Mouse (Mus musculus): Measurements from ENCODE around the gene Cnih3.

DNA sequence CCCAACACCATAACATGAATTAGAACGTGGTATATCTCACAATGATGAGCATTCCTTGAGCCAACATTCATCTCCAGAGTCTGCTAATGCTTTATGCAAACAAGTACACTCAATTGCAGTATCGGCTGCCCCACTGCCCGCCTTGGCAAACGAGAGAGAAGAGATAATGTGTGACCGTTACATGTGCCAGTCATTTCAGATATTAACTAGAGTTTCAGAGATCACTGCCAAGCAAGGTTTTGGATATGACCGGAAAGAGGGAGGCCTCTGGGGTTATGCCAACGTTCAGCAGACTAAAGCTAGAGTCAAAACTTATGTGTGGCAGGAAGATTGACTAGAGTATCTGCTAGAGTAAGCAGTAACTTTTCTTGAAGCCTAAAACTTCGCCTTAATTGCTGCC, 123.7 kb downstream of the Cnih3 start:
- TF ChIP-seq CTCF (IDR thresholded peaks at IDR 0.05; ENCODE audit: low read depth, low read length), result no peak
- no peak for TF ChIP-seq TAL1 (conservative IDR thresholded peaks at IDR 0.05; ENCODE audit: low read depth, low read length)

Measured in G1E (cell line).